Mouse (Mus musculus): Measurements from ENCODE around the gene Cspg5. TPM values are rescaled to one million over a fixed set of nuclear protein-coding genes. Genes with fewer than 3 reads are reported as not detected.

Gene Cspg5
- polyA plus RNA-seq, 1 experiment from 2014 or later: 1.2 TPM

- no peak for ATAC-seq (replicated peaks; ENCODE audit: extremely low read depth, insufficient read depth, low FRiP score)
- Histone ChIP-seq H3K9ac (ENCODE audit: low read length) (no peak overlapping the region), H3K36me3 (ENCODE audit: control insufficient read depth, insufficient read depth) (no peaks in the 10 kb centered on the region), H3K4me3 (ENCODE audit: low read length) (no peak overlapping the region), H3K4me2 (ENCODE audit: low read depth, low read length) (no peak overlapping the region), H3K27ac (ENCODE audit: low read length) (no peak overlapping the region), H3K4me1 (ENCODE audit: control insufficient read depth, insufficient read depth, low read length) (no peaks in the 10 kb centered on the region), H3K27me3 (ENCODE audit: control insufficient read depth, insufficient read depth, low read length) (no peaks in the 10 kb centered on the region), H3K9me3 (replicated peaks; ENCODE audit: control insufficient read depth, low read length) (no peaks in the 10 kb centered on the region; the same call in 1 of the 2 replicates)
- WGBS: 27% methylated on average over 3 of the region's 3 CpGs
Observed at GRCm38 (mm10) chr9:110294786-110295185, 51.2 kb downstream of the Cspg5 start.

DNA sequence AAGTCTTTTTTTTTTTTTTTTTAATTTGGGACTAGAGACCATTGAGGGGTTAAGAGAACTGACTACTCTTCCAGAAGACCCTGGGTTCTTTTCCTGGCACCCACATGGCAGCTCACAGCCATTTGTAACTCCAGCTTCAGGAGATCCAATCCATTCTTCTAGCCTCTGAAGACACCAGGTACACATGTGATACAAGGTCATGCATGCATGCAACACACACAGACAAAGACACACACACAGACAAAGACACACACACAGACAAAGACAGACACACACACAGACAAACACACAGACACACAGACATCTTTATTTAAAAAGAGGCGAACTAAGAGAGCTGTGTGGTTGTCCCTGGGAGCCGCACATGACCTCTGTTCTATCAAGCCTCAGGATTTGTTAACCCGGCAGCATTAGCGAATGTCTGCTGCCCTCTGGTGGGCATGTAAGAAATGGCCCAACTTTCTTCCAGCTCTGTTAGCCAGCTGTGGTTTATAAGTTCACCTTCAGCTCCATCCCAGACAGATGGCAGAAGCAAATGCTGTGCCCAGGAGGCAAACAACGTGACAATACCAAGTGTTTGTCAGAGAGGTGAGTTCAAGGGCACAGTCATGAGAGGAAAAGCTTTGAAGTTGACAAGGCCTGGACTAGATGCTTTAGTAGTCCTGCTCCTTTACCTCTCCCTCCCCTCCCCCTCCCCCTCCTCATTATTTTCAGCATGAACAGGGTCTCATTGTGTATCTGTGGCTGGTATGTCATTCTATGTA is 53.5 kb downstream of the Cspg5 start:
- H3K36me3 ChIP-seq (ENCODE audit: control insufficient read depth, insufficient read depth): no peaks in the 10 kb centered on the region
- H3K9me3 ChIP-seq (replicated peaks; ENCODE audit: control insufficient read depth, low read length): peaks cover 7% of the 10 kb centered on the region; the same call in 1 of the 2 replicates
- ATAC-seq (replicated peaks; ENCODE audit: extremely low read depth, insufficient read depth, low FRiP score): peak; percentile 76
- no peaks in the 10 kb centered on the region for H3K27me3 ChIP-seq (ENCODE audit: control insufficient read depth, insufficient read depth, low read length)
- no peak overlapping the region for H3K4me3 ChIP-seq (ENCODE audit: low read length)
- no peaks in the 10 kb centered on the region for H3K4me1 ChIP-seq (ENCODE audit: control insufficient read depth, insufficient read depth, low read length)
- no peak overlapping the region for H3K27ac ChIP-seq (ENCODE audit: low read length)
- no peak overlapping the region for H3K4me2 ChIP-seq (ENCODE audit: low read depth, low read length)
- H3K9ac ChIP-seq (ENCODE audit: low read length): no peak overlapping the region
- WGBS: 5% methylated on average over 5 of the region's 5 CpGs

GRCm38 (mm10) chr9:110304516-110304915 is 60.9 kb downstream of the Cspg5 start:
- peaks cover 6% of the 10 kb centered on the region for H3K4me1 ChIP-seq (ENCODE audit: control insufficient read depth, insufficient read depth, low read length)
- no peaks in the 10 kb centered on the region for H3K27me3 ChIP-seq (ENCODE audit: control insufficient read depth, insufficient read depth, low read length)
- no peak for ATAC-seq (replicated peaks; ENCODE audit: extremely low read depth, insufficient read depth, low FRiP score)
- 5% methylated on average over 4 of the region's 4 CpGs for WGBS
- H3K4me3 ChIP-seq (ENCODE audit: low read length): peak overlapping the region; percentile 81
- no peaks in the 10 kb centered on the region for H3K36me3 ChIP-seq (ENCODE audit: control insufficient read depth, insufficient read depth)
- peak overlapping the region; percentile 91 for H3K27ac ChIP-seq (ENCODE audit: low read length)
- H3K9ac ChIP-seq (ENCODE audit: low read length): peak overlapping the region; percentile 79
- H3K4me2 ChIP-seq (ENCODE audit: low read depth, low read length): peak overlapping the region; percentile 90
- peaks cover 11% of the 10 kb centered on the region; the same call in 1 of the 2 replicates for H3K9me3 ChIP-seq (replicated peaks; ENCODE audit: control insufficient read depth, low read length)

GRCm38 (mm10) chr9:110304969-110305651 is 61.5 kb downstream of the Cspg5 start, which contains the start of gene Elp6:
Gene Elp6 (plus strand): TSS chr9:110305173.
- Histone ChIP-seq H3K27ac (ENCODE audit: low read length) (peak within 1 kb of the TSS; percentile 91), H3K9ac (ENCODE audit: low read length) (peak within 1 kb of the TSS; percentile 79), H3K36me3 (ENCODE audit: control insufficient read depth, insufficient read depth) (peaks cover 3% of the 10 kb centered on the region; the same call in 1 of the 2 replicates), H3K4me1 (ENCODE audit: control insufficient read depth, insufficient read depth, low read length) (peaks cover 6% of the 10 kb centered on the region), H3K27me3 (ENCODE audit: control insufficient read depth, insufficient read depth, low read length) (no peaks in the 10 kb centered on the region), H3K4me3 (ENCODE audit: low read length) (peak within 1 kb of the TSS; percentile 81), H3K4me2 (ENCODE audit: low read depth, low read length) (peak within 1 kb of the TSS; percentile 90), H3K9me3 (replicated peaks; ENCODE audit: control insufficient read depth, low read length) (peaks cover 11% of the 10 kb centered on the region; the same call in 1 of the 2 replicates)
- peak; percentile 98 for ATAC-seq (replicated peaks; ENCODE audit: extremely low read depth, insufficient read depth, low FRiP score)
- WGBS: under 1% methylated on average over 46 of the region's 46 CpGs

DNA sequence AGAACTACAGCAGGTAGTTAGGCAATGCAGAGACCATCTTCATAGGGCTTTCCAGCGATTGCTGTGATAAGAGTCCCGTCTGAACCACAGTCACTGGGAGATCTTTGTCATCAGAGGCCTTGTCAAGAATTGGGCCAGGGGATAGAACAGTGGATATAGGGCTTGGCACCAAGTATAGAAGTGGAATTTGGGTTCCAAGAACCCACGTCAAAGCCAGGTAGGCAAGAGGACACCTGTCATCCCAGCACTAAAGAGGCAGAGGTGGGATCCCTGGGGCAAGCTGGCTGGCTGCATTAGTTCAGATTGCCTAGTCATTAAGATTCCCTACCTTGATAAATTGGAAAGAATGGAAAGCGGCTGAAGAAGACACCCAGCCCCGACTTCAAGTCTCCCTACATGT is 62.8 kb downstream of the Cspg5 start:
- ATAC-seq (replicated peaks; ENCODE audit: extremely low read depth, insufficient read depth, low FRiP score): no peak
- Histone ChIP-seq H3K4me1 (ENCODE audit: control insufficient read depth, insufficient read depth, low read length) (peaks cover 6% of the 10 kb centered on the region), H3K4me3 (ENCODE audit: low read length) (no peak overlapping the region)

More for the DNA sequence above, 62.8 kb downstream of the Cspg5 start:
- H3K27ac ChIP-seq (ENCODE audit: low read length): no peak overlapping the region
- H3K9me3 ChIP-seq (replicated peaks; ENCODE audit: control insufficient read depth, low read length): peaks cover 11% of the 10 kb centered on the region; the same call in 1 of the 2 replicates
- no peak overlapping the region for H3K9ac ChIP-seq (ENCODE audit: low read length)
- no peak overlapping the region for H3K4me2 ChIP-seq (ENCODE audit: low read depth, low read length)
- H3K36me3 ChIP-seq (ENCODE audit: control insufficient read depth, insufficient read depth): peaks cover 11% of the 10 kb centered on the region
- H3K27me3 ChIP-seq (ENCODE audit: control insufficient read depth, insufficient read depth, low read length): no peaks in the 10 kb centered on the region
- WGBS: 87% methylated on average over 5 of the region's 5 CpGs

Small RNA genes lying within 50 kb of the gene (microRNA-seq; reads per million reads assigned to microRNA genes)
- 148 reads per million, percentile 56 among the genes with 10 or more reads in this experiment for gene Mir6236

Other genes starting within 250 kb of the Cspg5 start
- 56.7 and 60.5 TPM in 2 replicates for gene Smarcc1, start 126.1 kb upstream of the Cspg5 start, polyA plus RNA-seq (2015; fragmentation: Nextera tagmentation; extraction: Ambion mirVana)
- 96.2 and 101 TPM in 2 replicates for gene Dhx30, start 126.0 kb upstream of the Cspg5 start, polyA plus RNA-seq (2015; fragmentation: Nextera tagmentation; extraction: Ambion mirVana)
- gene Elp6, start 61.4 kb downstream of the Cspg5 start, polyA plus RNA-seq (2015; fragmentation: Nextera tagmentation; extraction: Ambion mirVana): 12.4 and 14.9 TPM in 2 replicates
- gene Scap, start 89.5 kb downstream of the Cspg5 start, polyA plus RNA-seq (2015; fragmentation: Nextera tagmentation; extraction: Ambion mirVana): 20.9 and 22.2 TPM in 2 replicates
- gene Ptpn23, start 164.4 kb downstream of the Cspg5 start, polyA plus RNA-seq (2015; fragmentation: Nextera tagmentation; extraction: Ambion mirVana): 11.3 and 12.0 TPM in 2 replicates
- gene Ngp, start 176.0 kb downstream of the Cspg5 start, polyA plus RNA-seq (2015; fragmentation: Nextera tagmentation; extraction: Ambion mirVana): 3.3 and 6.5 TPM in 2 replicates
- gene Klhl18, start 232.9 kb downstream of the Cspg5 start, polyA plus RNA-seq (2015; fragmentation: Nextera tagmentation; extraction: Ambion mirVana): 9.0 and 10.2 TPM in 2 replicates
- 0.84 and 1.2 TPM in 2 replicates for gene Kif9, start 233.2 kb downstream of the Cspg5 start, polyA plus RNA-seq (2015; fragmentation: Nextera tagmentation; extraction: Ambion mirVana)

Measured in heart, embryonic 16.5 days (tissue).